Mouse (Mus musculus): ENCODE data around the gene Mettl26.
A peak's percentile ranks its signal among the peaks of the same experiment; 100 is the strongest.
"Not testable (repeated sequence)": the region's sequence is repeated elsewhere in the genome, so short reads cannot be mapped to it uniquely, and the experiment has no call there.

Gene Mettl26

GRCm38 (mm10) chr17:25868601-25869191, 6.2 kb upstream of the Mettl26 start, which contains the start of gene Mcrip2:
Gene Mcrip2, minus strand, starts transcription at chr17:25868764.
- DNase-seq (ENCODE audit: low read depth, low spot score), result peak; percentile 71

DNA sequence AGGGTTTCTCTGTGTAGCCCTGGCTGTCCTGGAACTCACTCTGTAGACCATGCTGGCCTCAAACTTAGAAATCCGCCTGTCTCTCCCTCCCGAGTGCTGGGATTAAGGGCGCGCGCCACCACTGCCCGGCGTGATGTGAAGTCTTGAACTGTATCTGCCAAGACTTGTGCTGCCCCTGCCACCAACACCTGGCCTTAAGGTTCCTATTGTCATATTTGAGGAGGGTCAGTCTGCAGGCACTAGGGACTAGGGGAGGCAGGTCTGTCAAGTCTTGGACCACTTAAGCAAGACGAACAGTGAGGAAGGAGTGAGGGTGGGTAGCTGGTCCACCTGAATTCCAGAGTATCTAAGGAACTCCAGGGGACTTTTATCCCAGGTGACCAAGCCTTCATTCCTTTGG, 5.4 kb upstream of the Mettl26 start:
- no peak for DNase-seq (ENCODE audit: low read depth, low spot score)

GRCm38 (mm10) chr17:25869954-25870353, 4.9 kb upstream of the Mettl26 start:
- no peak for DNase-seq (ENCODE audit: low read depth, low spot score)

DNA sequence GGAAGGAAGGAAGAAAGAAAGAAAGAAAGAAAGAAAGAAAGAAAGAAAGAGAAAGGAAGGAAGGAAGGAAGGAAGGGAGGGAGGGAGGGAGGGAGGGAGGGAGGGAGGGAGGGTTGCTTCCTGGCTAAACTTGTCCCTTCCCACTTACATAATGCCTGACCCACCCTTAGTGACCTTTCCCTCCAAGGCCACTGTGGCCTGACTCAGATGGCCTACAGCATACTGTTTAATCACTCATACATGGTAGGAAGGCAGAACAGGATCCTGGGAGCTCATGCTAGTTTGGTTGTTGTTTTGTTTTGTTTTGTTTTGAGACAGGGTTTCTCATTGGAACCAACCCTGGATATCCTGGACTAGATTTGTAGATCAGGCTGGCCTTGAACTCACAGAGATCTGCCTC, 3.3 kb upstream of the Mettl26 start:
- DNase-seq (ENCODE audit: low read depth, low spot score), result not testable (repeated sequence)

GRCm38 (mm10) chr17:25872676-25873075, 2.2 kb upstream of the Mettl26 start:
- DNase-seq (ENCODE audit: low read depth, low spot score), result no peak

GRCm38 (mm10) chr17:25873405-25874147, 1.3 kb upstream of the Mettl26 start:
- no peak for DNase-seq (ENCODE audit: low read depth, low spot score)

GRCm38 (mm10) chr17:25874148-25874720, 640 bp upstream of the Mettl26 start:
- DNase-seq (ENCODE audit: low read depth, low spot score), result no peak

DNA sequence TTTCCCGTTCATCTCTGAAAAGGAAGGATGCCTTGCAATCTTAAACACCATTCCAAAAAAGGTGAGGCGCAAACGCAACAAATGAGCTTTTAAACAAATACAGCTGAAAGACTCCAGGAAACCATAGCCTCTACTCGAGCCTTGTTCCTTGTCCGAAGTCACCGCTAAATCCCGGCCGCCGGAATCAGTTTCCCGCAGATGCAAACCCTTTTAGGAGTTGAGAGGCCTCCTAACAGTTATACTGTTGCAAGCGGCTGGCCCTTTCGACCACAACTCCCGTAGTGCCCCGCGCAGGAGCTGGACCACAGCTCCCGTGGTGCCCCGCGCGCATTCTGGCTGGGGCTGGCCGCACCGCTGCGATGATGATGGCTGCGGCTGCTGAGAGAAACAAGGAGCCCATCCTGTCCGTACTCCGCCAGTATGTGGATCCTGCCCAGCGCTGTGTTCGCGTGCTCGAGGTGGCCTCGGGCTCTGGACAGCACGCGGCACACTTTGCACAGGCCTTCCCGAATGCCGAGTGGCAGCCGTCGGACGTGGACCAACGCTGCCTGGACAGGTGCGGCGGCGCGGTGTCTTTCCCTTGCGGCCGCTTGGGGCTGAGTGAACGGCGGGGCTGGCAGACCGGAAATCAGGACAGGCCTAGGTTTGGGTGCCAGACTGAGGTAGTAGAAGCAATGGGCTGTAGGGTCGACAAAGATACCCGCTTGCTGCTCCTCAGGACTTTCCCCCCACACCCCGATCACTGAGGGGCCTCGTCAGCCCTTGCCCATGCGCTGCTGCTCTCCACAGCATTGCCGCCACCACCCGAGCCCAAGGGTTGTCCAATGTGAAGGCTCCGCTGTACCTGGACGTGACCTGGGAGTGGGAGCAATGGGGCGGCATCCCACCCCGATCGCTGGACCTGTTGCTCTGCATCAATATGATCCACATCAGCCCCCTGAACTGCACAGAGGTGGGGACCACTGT, 580 bp downstream of the Mettl26 start:
- peak; percentile 86 for DNase-seq (ENCODE audit: low read depth, low spot score)

- no peak for DNase-seq (ENCODE audit: low read depth, low spot score)
These were observed 1.6 kb downstream of the Mettl26 start for GRCm38 (mm10) chr17:25876347-25876915.

GRCm38 (mm10) chr17:25877025-25877424, 2.2 kb downstream of the Mettl26 start:
- no peak for DNase-seq (ENCODE audit: low read depth, low spot score)

DNA sequence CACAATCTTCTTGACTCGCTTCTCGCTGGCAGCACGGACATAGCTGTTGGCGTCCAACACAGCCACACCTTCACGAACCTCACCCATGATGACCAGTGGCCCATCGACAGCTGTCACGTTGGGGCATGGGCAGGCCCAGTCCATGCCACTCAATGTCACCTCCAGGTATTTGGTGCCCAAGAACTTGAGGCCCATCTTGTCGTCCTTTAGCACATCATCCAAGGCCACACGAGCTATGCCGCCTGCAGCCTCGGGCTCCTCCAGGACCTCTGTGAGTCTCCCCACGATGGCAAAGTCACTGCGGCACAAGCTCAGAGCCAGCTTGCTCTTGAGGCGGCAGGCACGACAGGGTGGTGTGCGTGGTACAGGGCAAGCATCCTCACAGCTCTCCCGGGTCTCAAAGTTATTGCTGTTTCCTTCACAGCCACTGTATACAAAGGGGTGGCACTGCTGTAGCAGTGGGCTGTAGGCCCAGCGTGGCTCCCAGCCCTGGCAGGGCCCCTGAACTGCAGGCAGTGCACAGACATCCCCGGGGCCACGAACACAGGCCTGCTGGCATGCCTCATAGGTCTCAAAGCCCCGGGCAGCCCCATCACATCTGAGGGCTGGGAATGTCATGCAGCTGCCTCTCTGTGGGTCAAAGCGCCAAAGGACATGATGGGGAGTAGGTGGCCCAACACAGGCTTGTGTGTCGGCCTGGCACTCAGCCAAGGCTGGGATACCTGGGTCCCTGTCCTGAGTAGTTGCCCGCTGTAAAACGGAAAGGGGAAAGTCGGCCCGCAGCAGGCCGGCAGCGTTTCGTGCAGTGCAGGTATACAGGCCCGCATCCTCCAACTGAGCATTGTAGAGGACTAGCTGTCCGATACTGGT, 3.1 kb downstream of the Mettl26 start:
- DNase-seq (ENCODE audit: low read depth, low spot score), result no peak

- DNase-seq (ENCODE audit: low read depth, low spot score), result no peak
These were observed 3.8 kb downstream of the Mettl26 start for GRCm38 (mm10) chr17:25878611-25879180.

- DNase-seq (ENCODE audit: low read depth, low spot score), result no peak
These were observed 4.4 kb downstream of the Mettl26 start for GRCm38 (mm10) chr17:25879261-25879660.

GRCm38 (mm10) chr17:25879750-25880149, 4.9 kb downstream of the Mettl26 start:
- DNase-seq (ENCODE audit: low read depth, low spot score), result no peak

- DNase-seq (ENCODE audit: low read depth, low spot score), result no peak
These were observed 5.5 kb downstream of the Mettl26 start, which contains the start of gene Wfikkn1 for GRCm38 (mm10) chr17:25880196-25880910. Gene Wfikkn1, minus strand, starts transcription at chr17:25880858.

DNA sequence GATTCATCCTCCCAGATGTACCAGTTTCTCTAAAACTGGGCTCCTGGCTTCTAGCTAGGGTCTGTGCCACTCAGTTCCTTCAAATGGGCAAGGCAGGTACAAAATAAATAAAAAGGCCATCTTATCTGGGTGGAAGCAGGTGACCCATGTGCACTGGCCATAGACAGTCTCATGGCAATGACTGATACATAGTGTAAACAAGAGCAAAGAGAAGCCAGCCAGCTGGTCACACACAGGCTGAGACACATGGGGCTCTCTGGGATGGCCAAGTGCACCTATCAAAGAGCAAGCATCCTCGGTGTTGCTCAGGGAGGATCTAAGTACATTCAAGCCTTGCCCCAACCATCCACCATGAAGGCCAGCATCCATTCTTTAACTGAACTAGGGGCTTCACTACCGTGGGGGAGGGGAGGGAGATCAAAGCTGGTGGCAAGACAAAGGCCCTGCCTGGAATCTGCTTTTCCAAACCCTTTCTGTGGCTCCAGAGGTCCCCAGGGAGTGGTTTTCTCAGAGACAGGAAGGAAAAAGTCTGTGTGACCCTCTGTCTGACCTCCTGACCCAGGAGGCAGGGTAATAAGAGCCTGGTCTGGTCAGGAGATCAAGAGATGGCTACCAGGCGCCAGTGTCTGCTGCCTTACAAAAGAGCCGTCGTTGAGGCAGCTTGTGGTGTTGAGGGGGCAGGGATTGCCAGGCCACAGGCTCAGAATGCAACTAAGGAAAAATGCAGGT, 6.2 kb downstream of the Mettl26 start:
- DNase-seq (ENCODE audit: low read depth, low spot score), result peak; percentile 82

DNA sequence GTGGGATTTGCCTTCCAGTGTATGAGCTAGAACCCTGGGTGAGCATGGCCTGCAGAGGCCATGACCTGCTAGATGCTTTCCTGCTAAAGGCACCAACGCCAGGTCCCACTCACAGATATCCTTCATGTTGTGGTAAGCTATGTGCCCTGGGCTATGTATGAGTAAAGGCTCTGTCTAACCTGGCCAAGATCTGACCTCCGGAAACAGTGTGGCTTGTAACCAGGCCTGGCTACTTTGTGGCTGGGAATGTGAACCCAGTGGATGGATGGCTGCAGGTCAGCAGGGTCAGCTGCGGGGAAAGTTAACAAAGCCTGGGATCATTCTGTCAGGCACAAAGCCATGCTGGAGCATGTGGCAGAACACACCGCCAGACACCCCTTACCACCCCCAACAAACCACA, 6.8 kb downstream of the Mettl26 start:
- no peak for DNase-seq (ENCODE audit: low read depth, low spot score)

- DNase-seq (ENCODE audit: low read depth, low spot score), result no peak
These were observed 7.4 kb downstream of the Mettl26 start for GRCm38 (mm10) chr17:25882306-25882705.

GRCm38 (mm10) chr17:25883268-25883667, 8.4 kb downstream of the Mettl26 start:
- no peak for DNase-seq (ENCODE audit: low read depth, low spot score)
